Mouse (Mus musculus) midbrain, embryonic 14.5 days (tissue): ENCODE measurements around the gene Ptpre. TPM values are rescaled to one million over a fixed set of nuclear protein-coding genes. Genes with fewer than 3 reads are reported as not detected.
A peak's percentile ranks its signal among the peaks of the same experiment; 100 is the strongest.

Experiments used
- ATAC-seq: fragments of 200-750 bp; cut with Nextera tagmentation; 2 replicates; pipeline ENCODE4 v1.8.0; 2017; ENCODE audit warnings: moderate number of reproducible peaks, moderate library complexity; ENCODE audit not compliant: low FRiP score, low TSS enrichment
- DNase-seq: peaks from one replicate; pipeline ENCODE4 v3.0.0-alpha.2; 2015
- H3K27ac ChIP-seq: fragments of 300-500 bp; sonication (generic); replicated peaks from 2 replicates; pipeline ENCODE4 v1.5.1; 2014; ENCODE audit warnings: mild to moderate bottlenecking, low read depth, low read length, moderate library complexity
- H3K27me3 ChIP-seq: fragments of 300-500 bp; sonication (generic); 2 replicates; pipeline ENCODE4 v1.6.1; 2014; ENCODE audit warnings: low read length, control low read depth, mixed read lengths; ENCODE audit not compliant: control insufficient read depth, insufficient read depth
- H3K36me3 ChIP-seq: fragments of 300-500 bp; sonication (generic); 2 replicates; pipeline ENCODE4 v1.6.1; 2014; ENCODE audit warnings: low read length, control low read depth; ENCODE audit not compliant: control insufficient read depth, insufficient read depth
- H3K4me1 ChIP-seq: fragments of 300-500 bp; sonication (generic); 2 replicates; pipeline ENCODE4 v1.6.1; 2014; ENCODE audit warnings: mild to moderate bottlenecking, antibody characterized with exemption, low read length, control low read depth; ENCODE audit not compliant: control insufficient read depth, insufficient read depth
- H3K4me2 ChIP-seq: fragments of 300-500 bp; sonication (generic); 2 replicates; pipeline ENCODE4 v1.6.1; 2014; ENCODE audit warnings: mild to moderate bottlenecking, low read length, moderate library complexity
- H3K4me3 ChIP-seq: fragments of 300-500 bp; sonication (generic); replicated peaks from 2 replicates; pipeline ENCODE4 v1.5.1; 2014; ENCODE audit warnings: low read depth, low read length
- H3K9ac ChIP-seq: fragments of 300-500 bp; sonication (generic); replicated peaks from 2 replicates; pipeline ENCODE4 v1.6.1; 2014; ENCODE audit warnings: mild to moderate bottlenecking, low read length, moderate library complexity
- H3K9me3 ChIP-seq: fragments of 300-500 bp; sonication (generic); 2 replicates; pipeline ENCODE4 v1.6.1; 2016; ENCODE audit warnings: low read length, control low read depth, mixed read lengths; ENCODE audit not compliant: control insufficient read depth
- WGBS: fragments of 180-500 bp; shearing (Covaris S2); extraction: QIAGEN DNeasy Blood & Tissue Kit; methylation state at CpG from one replicate; pipeline ENCODE4 v1.1.7; 2014; 5-methylcytosine and 5-hydroxymethylcytosine counted together
- polyA plus RNA-seq: library from polyadenylated mRNA; unstranded; fragments of >200 nt; fragmentation: Nextera tagmentation; extraction: Ambion mirVana; gene quantifications from 2 replicates; pipeline ENCODE4 v1.2.1, GENCODE M21; 2014

Gene Ptpre
- polyA plus RNA-seq, 1 experiment from 2014 or later = 5.0 TPM

DNA sequence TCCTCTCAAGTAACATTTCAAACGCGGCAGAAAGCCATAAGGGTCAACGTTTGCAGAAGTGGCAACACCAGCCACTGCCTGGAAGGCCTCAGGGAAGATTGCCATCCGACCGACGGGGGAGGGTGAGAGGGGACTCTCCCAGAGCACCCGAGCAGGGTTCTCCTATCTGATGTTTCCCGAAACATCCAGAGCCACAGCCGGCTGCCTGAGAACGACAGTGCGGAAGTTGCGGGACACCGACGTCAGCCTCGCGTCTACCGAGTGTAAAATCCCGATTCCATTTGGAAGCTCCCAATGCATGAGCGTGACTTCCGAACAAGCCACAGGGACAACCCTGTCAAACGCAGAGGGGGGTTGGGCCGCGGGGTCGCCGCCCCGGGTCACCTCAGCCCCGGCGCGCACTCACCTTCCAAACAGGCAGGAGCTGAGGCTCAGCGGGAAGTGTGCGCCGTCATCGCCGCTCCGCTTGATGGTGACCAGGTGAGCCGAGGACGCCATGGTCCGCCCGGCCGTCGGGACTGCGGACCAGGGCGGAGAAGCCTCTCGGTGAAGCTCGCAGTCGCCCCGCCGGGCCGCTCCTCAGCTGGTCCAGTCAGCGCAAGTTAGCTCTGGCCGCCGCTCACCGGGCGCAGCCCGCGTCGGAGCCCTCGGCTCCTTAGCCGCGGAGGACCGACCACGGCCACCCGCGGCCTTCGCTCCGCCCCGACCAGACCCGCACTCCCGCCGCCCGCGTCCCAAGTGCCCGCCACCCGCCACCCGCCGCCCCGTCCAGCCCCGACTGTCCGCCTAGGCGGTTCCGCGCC is 178.6 kb downstream of the Ptpre start, which contains the start of gene Mki67:
Gene Mki67 (minus strand): TSS at position 720 of the 803 bp plus-strand sequence.
- peak within 1 kb of the TSS; percentile 76 for H3K4me3 ChIP-seq
- ATAC-seq = no peak; the same call in 1 of the 2 replicates
- no peak within 1 kb of the TSS for H3K27ac ChIP-seq
- H3K27me3 ChIP-seq = no peaks in the 10 kb centered on the region
- WGBS = under 1% methylated on average over 68 of the region's 82 CpGs
- peak; percentile 48 for DNase-seq
- H3K4me2 ChIP-seq = peak within 1 kb of the TSS; percentile 96
- no peaks in the 10 kb centered on the region for H3K36me3 ChIP-seq
- peak within 1 kb of the TSS; percentile 52 for H3K9ac ChIP-seq
- 0 out of 2 replicates have a peak, but pooled peaks cover 4% of the 10 kb centered on the region for H3K4me1 ChIP-seq
- no peaks in the 10 kb centered on the region for H3K9me3 ChIP-seq

DNA sequence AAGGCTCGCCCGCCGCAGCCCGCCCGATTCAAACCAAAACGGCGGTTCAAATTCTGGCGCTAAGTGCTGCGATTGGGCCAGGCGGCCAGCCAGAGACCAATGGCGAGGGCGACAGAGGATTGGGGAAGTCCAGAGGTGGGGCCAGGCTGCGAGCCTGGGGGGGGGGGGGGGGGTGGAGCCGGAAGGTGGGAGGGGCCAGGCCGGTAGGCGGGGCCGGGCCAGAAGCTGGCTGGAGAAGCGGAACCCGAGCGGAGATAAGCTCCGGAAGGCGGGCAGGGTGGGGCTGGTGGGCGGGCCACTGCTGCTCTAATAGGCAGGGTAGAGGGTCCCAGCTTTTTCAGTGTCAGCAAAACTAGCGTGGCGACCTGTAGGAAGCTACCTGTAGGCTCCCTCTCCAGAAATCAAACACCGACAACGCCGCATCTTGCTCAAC is 179.2 kb downstream of the Ptpre start:
- H3K4me3 ChIP-seq = peak overlapping the region; percentile 76
- WGBS = under 1% methylated on average over 28 of the region's 28 CpGs
- H3K27ac ChIP-seq = no peak overlapping the region
- no peaks in the 10 kb centered on the region for H3K27me3 ChIP-seq
- peak; percentile 96 for DNase-seq
- H3K9ac ChIP-seq = peak overlapping the region; percentile 52; the same call in 1 of the 2 replicates
- H3K9me3 ChIP-seq = no peaks in the 10 kb centered on the region
- 0 out of 2 replicates have a peak, but pooled peaks cover 4% of the 10 kb centered on the region for H3K4me1 ChIP-seq
- peak; percentile 97 for ATAC-seq
- H3K36me3 ChIP-seq = no peaks in the 10 kb centered on the region
- peak overlapping the region; percentile 96 for H3K4me2 ChIP-seq

DNA sequence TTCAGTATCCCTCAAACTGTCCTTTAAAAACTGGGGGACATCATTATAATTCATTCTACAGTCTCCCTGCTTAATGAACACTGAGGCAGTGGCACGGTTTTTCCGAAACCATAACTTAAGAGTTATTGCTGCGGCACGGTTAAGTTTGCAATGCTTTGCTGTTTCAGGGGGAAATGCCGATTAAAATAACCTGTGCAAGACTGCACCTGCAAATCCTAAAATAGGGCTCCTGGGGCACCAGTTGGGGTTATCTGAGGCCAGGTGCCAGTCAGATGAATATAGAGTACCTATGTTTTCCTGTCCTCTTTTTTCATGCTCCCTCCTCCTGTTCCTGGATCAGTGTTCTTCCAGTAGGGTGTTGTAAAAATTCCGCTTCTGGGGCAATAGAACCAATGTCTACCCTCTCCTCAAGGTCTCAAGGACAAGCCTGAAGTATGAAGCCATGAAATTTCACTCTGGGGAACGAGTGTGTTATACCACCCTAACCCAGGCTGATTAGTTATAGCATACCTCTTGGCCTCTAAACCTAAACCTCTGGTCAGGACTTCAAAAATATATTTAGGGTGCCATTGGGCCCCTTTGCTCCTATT is 179.8 kb downstream of the Ptpre start:
- ATAC-seq = no peak
- H3K9ac ChIP-seq = peak overlapping the region; percentile 44; the same call in 1 of the 2 replicates
- no peak overlapping the region for H3K27ac ChIP-seq
- H3K4me2 ChIP-seq = peak overlapping the region; percentile 96
- 0 out of 2 replicates have a peak, but pooled peaks cover 4% of the 10 kb centered on the region for H3K4me1 ChIP-seq
- peak overlapping the region; percentile 76 for H3K4me3 ChIP-seq
- H3K36me3 ChIP-seq = no peaks in the 10 kb centered on the region
- H3K27me3 ChIP-seq = no peaks in the 10 kb centered on the region
- WGBS = 72% methylated on average over 7 of the region's 7 CpGs
- peak; percentile 2 for DNase-seq
- no peaks in the 10 kb centered on the region for H3K9me3 ChIP-seq

DNA sequence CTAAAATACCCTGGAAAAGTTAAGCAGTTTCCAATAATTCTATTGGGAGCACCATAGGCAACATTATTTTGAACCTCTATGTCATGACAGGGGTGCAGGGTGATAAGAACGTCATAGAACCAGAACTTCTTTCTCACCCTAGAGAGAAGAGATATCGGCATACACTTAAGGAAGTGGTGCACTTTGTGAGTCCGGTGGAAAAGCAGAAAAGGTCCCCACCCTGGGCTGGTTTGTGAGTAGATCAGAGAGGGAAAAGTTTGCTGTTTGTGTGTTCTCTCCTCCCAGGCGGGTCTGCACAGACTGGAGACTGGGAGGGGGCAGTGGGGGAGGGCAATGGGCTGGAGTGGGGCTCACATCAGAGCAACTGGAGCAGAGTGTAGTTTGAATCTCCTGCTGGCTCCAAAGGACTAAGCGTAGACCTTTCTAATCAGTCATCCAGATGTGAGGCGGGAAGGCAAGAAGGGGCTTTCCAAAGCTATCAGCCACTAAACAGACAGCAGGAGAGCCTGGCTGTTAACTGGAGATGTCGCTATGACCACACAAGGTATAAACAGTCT is 184.2 kb downstream of the Ptpre start:
- no peak overlapping the region for H3K27ac ChIP-seq
- no peaks in the 10 kb centered on the region for H3K9me3 ChIP-seq
- no peaks in the 10 kb centered on the region for H3K27me3 ChIP-seq
- H3K4me2 ChIP-seq = no peak overlapping the region
- no peak overlapping the region for H3K4me3 ChIP-seq
- H3K36me3 ChIP-seq = no peaks in the 10 kb centered on the region
- ATAC-seq (no peak), DNase-seq (no peak)
- no peak overlapping the region for H3K9ac ChIP-seq
- WGBS = 83% methylated on average over 7 of the region's 7 CpGs
- no peaks in the 10 kb centered on the region for H3K4me1 ChIP-seq

DNA sequence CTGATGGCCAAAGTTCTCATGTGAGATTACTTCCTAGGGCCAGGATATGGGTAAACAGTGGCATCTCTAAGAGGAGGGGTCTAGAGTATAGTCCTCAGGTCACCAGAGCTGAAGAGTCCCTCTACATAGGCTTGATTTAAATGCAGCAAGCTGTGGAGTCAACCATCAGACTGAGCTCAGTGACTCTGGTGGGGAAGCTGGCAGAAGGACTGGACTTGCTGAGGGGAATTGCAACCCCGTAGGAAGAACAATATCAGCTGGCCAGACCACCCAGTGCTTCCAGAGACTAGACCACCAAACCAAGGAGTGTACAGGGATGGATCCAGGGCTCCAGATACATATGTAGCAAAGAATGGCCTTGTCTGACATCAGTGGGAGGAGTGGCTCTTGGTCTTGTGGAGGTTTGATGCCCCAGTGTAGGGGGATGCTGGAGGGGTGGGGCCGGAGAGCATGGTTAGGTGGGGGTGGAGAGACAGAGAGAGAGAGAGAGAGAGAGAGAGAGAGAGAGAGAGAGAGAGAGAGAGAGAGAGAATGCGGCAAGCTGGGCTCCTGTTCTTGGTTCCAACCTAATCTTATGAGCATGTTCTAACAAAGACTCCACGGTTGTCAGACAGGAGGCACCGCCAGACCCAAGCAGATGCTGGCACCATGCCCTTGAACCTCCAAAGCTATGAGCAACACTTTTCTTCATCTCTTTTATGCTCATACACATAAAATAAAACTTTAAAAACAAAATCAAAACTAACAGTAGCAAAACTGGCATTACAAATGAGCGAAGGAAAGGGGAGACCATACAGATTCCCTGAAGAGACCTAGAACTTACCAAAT is 184.9 kb downstream of the Ptpre start:
- ATAC-seq (no peak), DNase-seq (no peak)

DNA sequence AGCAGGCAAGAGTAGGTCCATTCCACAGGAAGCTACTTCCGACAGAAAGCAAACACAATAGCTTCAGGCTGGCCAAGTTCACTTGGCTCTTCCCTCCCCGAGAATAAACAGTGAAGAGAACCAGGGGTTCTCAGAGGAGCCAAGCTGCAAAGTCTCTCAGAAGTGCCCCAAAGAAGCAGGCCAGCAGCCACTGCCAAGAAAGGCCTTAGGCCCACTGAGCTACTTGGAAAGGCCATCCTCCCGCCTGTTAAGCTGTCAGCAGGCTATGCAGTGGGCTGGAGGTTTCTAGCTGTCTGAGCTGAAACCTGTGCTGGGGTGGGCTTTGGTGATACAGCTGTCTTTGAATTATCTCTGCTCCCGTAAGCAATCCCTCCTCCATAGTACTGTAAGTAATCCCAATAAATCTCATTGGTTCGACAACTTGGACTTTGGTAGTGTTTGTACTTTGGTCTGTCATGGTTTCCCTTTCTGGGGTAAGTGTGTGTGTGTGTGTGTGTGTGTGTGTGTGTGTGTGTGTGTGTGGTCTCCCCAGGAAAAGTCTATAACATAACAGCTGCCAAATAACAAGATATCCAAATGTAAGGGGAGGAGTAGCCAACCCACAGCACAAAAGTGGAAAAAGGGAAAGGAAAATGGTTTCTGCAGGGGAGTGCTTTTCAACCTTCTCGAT is 186.5 kb downstream of the Ptpre start:
- Histone ChIP-seq H3K27ac (no peak overlapping the region), H3K4me1 (no peaks in the 10 kb centered on the region), H3K27me3 (no peaks in the 10 kb centered on the region), H3K36me3 (no peaks in the 10 kb centered on the region), H3K9ac (no peak overlapping the region), H3K9me3 (no peaks in the 10 kb centered on the region), H3K4me2 (no peak overlapping the region), H3K4me3 (no peak overlapping the region)
- DNase-seq (no peak), ATAC-seq (no peak)
- 84% methylated on average over 6 of the region's 6 CpGs for WGBS

More for the DNA sequence above, 184.9 kb downstream of the Ptpre start:
- 79% methylated on average over 6 of the region's 6 CpGs for WGBS
- Histone ChIP-seq H3K36me3 (no peaks in the 10 kb centered on the region), H3K4me3 (no peak overlapping the region), H3K9ac (no peak overlapping the region), H3K9me3 (no peaks in the 10 kb centered on the region), H3K27me3 (no peaks in the 10 kb centered on the region), H3K4me1 (no peaks in the 10 kb centered on the region), H3K4me2 (no peak overlapping the region), H3K27ac (no peak overlapping the region)

DNA sequence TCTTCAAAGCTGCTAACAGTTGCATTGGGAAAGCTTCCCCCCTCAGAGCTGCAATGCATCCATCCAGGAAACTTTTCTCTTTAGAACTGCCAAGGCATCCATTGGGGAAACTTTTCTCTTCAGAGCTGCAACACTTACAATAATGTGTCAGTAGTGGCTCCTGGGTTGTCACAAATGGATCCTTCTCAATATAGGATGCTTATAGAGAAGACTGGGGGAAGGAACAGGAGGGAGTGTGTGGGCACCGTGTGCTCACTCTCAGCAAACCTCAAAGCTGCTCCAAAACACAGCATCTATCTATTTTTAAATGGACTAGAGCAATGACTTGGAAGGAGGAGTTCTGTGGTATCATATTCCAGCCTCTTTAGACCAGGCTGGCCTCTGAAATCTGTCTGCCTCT is 189.4 kb downstream of the Ptpre start:
- Histone ChIP-seq H3K4me1 (no peaks in the 10 kb centered on the region), H3K4me3 (no peak overlapping the region), H3K27me3 (no peaks in the 10 kb centered on the region), H3K36me3 (no peaks in the 10 kb centered on the region), H3K4me2 (no peak overlapping the region), H3K27ac (no peak overlapping the region), H3K9me3 (no peaks in the 10 kb centered on the region), H3K9ac (no peak overlapping the region)
- WGBS = 89% methylated on average over 1 of the region's 1 CpGs
- DNase-seq = no peak
- ATAC-seq = no peak

DNA sequence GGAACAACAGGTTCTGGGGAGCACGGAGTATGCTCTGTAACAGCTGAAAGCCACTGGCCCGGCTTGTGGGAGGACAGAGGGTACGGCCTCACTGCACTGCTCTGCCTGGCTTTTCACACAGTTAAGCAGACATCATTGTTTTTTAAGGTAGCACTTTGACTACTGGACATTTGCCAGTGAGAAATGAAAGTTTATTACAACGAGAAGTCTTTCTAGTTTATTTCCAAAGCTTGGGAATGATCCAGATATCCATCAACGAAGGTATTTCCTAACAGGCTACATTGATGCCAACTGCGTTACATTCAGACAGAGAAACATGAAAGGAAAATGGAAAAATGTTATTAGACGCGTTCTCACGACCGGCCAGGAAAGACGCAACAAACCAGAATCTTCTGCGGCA is 190.8 kb downstream of the Ptpre start:
- no peaks in the 10 kb centered on the region for H3K36me3 ChIP-seq
- no peaks in the 10 kb centered on the region for H3K4me1 ChIP-seq
- H3K4me2 ChIP-seq = no peak overlapping the region
- no peak overlapping the region for H3K4me3 ChIP-seq
- no peaks in the 10 kb centered on the region for H3K27me3 ChIP-seq
- 94% methylated on average over 12 of the region's 12 CpGs for WGBS
- no peak overlapping the region for H3K27ac ChIP-seq
- no peak for DNase-seq
- no peaks in the 10 kb centered on the region for H3K9me3 ChIP-seq
- H3K9ac ChIP-seq = no peak overlapping the region
- ATAC-seq = no peak
